Mouse (Mus musculus) left cerebral cortex, postnatal 14 days (tissue): Measurements from ENCODE around the gene Brap. TPM values are rescaled to one million over a fixed set of nuclear protein-coding genes. Genes with fewer than 3 reads are reported as not detected.
A peak's percentile ranks its signal among the peaks of the same experiment; 100 is the strongest.

Experiments used
- DNase-seq, 2 experiments: peaks; one replicate each; pipeline ENCODE4 v3.0.0; 2021 to 2022; ENCODE audit warnings: low spot score in 2 of 2, mixed read lengths in 1 of 2
- intact Hi-C: fragments of 180-260 bp; cut with DNase I; formaldehyde crosslinking; loops from one replicate; pipeline ENCODE4 v1.15.1; 2025
- total RNA-seq, 2 experiments: library from RNA; stranded (reverse); gene quantifications; 2 replicates each; pipeline ENCODE4 v1.2.3; 2021

Brap gene
- total RNA-seq, 2 experiments from 2014 or later = 55.0 to 59.1 TPM

GRCm38 (mm10) chr5:121711928-121712231, 51.5 kb downstream of the Brap start:
- intact Hi-C loops = loop anchor here (5.0 kb wide), 1 partner anchor 130 kb away; no protein-coding TSS in a partner anchor
- DNase-seq = no peak

DNA sequence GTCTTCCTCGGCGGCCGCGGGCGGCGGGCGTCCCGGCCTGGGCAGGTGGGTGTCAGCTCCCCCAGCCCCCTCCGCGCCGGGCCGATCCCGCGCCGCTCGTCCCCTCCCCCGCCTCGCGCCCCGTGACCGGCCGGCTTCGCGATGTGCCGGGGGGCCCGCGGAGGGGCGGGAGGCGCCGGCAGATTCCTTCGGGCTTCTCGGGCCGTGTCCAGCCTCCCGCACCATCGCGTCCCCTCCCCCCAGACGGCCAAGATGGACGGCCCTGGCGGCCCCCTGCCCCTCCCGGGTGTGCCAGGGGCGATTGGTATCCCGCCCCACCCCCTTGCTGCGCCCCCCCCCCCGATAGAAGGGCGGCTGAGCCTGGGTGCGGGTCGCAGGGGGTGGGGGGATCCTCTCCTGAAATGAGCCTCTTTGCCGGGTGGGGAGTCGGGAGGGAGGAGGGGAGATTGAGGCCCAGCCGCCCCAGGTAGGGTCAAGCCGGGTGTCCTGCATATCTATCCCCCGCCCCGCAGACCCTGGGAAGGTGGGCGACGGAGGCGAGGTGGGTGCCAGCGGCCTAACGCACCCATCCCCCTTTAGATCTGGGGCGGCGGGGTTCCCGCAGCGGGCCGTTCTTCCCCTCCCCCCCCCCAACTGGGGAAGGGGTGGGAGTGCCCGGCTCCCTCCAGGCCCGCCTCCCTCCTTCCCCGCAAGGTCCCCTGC, 52.0 kb downstream of the Brap start:
- intact Hi-C loops = loop anchor here (5.0 kb wide), 1 partner anchor 130 kb away; no protein-coding TSS in a partner anchor
- DNase-seq = peak; percentile 25 to 29

DNA sequence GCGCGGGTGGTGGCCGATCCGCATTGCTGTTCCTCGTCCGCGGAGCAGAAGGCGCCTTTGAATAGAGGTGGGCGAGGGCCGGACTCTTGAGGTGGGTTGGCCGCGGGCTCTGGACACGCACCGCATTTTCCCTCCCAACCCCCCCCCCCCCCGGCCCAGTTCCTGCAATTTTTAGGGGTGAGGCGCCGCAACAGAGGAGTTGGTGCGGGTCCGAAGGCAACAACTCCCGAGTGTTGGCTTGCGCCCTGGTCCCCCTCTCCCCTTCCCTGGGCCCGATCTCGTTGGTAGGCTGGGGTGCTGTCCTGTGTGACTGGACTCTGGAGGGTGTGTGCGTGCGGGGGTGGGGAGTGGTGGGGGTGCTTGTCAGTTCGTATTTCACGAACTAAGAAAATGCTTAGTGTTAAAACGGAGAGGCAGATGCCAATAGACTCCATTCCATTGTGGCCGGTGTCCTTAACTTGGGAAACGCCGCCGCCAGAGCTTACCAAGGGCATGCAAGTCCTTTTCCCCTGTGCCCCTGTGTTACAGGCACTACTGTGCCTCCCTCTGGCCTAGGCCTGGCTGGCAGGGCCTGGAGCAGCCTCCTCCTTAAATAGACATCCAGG, 52.7 kb downstream of the Brap start:
- intact Hi-C loops = loop anchor here (5.0 kb wide), 1 partner anchor 129 kb away; no protein-coding TSS in a partner anchor
- DNase-seq = peak; percentile 29 to 40

DNA sequence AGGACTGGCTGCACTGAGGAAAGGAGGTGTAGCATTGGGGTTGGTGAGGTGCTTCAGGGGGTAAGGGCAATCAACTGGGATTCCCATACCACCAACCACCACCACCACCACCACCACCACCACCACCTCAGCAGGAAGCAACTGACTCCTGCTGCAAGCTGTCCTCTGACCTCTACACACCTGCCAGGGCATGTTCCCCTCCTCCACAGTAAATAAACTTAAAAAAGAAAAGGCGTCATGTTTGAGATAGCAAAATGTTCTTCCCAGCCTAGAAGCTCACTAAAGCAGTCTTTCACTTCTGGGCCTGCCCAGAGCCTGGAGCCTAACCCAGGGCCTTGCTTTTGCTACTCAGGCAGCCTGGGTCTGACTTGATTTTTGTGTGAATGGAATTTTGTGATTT, 54.0 kb downstream of the Brap start:
- DNase-seq = no peak
- intact Hi-C loops = loop anchor here (5.0 kb wide), 1 partner anchor 128 kb away; no protein-coding TSS in a partner anchor

- intact Hi-C loops = loop anchor here (5.0 kb wide), 1 partner anchor 127 kb away; no protein-coding TSS in a partner anchor
- no peak for DNase-seq
These were observed 54.6 kb downstream of the Brap start for GRCm38 (mm10) chr5:121714928-121715327.

DNA sequence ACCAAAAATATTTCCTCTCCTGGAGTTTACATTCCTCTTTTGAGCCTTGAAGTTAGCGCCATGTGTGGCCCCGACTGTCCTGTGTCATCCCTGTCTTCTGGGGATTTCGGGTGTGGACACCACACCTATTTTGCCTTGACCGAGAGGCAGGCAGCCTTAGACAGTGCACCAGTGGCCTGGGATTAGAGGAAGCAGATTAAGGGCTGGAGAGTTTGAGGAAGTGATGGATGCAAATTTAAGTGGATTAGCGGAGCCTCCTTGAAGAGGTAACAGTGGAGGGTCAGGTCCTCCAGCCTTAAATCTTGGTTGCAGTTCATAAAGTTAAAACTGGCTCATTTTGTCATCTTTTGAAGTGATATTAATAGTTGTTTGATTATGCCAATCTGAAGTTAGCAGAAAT, 58.1 kb downstream of the Brap start:
- DNase-seq = no peak
- intact Hi-C loops = no loop called here

DNA sequence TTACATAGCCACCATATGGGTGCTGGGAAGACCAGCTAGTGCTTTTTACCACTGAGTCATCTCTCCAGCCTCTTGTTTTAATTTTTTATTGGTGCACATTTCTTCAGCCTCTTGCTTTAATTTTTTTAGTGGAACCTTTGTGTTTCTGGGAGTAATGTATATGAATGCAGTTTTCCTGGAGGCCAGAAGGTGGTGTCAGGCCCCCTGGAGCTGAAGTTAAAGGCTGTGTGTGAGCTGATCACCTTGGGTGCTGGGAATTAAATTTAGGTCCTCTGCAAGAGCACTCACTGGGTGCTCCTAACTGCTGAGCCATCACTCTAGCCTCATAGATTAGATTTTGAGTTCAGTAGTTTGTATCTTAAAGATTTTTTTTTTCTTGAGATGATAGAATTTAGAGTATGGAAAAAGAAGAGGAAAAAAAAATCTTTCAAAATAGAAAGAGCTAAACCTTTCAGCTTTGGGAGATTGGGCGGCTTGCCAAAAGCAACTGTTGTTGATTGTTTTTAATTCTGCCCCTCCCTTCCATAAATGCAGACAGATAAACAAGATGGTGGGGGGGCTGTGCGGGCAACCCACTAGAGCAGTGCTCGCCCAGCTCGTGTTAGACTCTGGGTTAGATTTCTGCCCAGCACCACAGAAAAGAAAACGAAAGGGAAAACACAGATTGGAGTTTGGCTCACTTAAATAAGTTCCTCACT, 60.7 kb downstream of the Brap start:
- intact Hi-C loops = no loop called here
- no peak for DNase-seq

- intact Hi-C loops = no loop called here
- DNase-seq = no peak
These were observed 61.5 kb downstream of the Brap start for GRCm38 (mm10) chr5:121721841-121722240.

GRCm38 (mm10) chr5:121724678-121725077, 64.3 kb downstream of the Brap start:
- DNase-seq = no peak
- intact Hi-C loops = no loop called here

GRCm38 (mm10) chr5:121730057-121730456, 69.7 kb downstream of the Brap start:
- intact Hi-C loops = no loop called here
- no peak for DNase-seq

DNA sequence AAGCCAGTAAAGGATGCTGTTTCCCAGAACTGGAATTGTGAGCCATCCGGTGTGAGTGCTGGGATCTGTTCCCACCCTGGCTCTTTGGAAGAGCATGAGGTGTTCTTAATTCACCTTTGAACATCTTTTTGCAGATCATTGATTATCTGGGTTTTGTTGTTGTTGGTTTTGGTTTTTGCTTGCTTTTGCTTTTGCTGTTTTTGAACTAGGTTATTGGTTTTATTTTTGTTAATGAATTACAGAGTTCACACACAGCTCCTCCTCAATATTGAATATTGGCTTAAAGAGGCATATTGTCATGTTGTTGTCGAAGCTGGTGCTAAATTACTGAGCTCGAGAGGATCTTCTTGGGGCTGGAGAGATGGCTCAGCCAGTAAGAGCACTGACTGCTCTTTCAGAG, 76.3 kb downstream of the Brap start:
- intact Hi-C loops = no loop called here
- no peak for DNase-seq

Other genes with a start within 250 kb of the Brap start
- 1 to 10 TPM; 5.7 to 6.8 TPM for gene Tmem116, start 208.7 kb upstream of the Brap start, total RNA-seq
- 100 to 1,000 TPM; 152 to 170 TPM for gene Erp29, start 208.1 kb upstream of the Brap start, total RNA-seq
- not detected for gene Adam1b, start 157.1 kb upstream of the Brap start, total RNA-seq
- gene Adam1a, start 115.1 kb upstream of the Brap start, total RNA-seq = 1 to 10 TPM; 7.4 to 9.0 TPM
- not detected for gene Gm42878, start 115.1 kb upstream of the Brap start, total RNA-seq
- 10 to 100 TPM; 78.9 to 82.4 TPM for gene Mapkapk5, start 114.7 kb upstream of the Brap start, total RNA-seq
- 10 to 100 TPM; 77.4 to 87.7 TPM for gene Aldh2, start 66.7 kb upstream of the Brap start, total RNA-seq
- gene Acad12, start 41.6 kb upstream of the Brap start, total RNA-seq = 1 to 10 TPM; 5.0 to 5.5 TPM
- gene Acad10, start within 50 bp of the Brap start, total RNA-seq = 1 to 10 TPM; 3.1 to 3.3 TPM
- 100 to 1,000 TPM; 256 TPM for gene Atxn2, start 50.8 kb downstream of the Brap start, total RNA-seq
- 10 to 100 TPM; 20.3 to 20.4 TPM for gene Sh2b3, start 177.1 kb downstream of the Brap start, total RNA-seq
- 10 to 100 TPM; 10.3 to 12.6 TPM for gene Pheta1, start 188.4 kb downstream of the Brap start, total RNA-seq